Comparison of ENCODE assay signal across 29 mouse cellular contexts in the genomic region with DNA sequence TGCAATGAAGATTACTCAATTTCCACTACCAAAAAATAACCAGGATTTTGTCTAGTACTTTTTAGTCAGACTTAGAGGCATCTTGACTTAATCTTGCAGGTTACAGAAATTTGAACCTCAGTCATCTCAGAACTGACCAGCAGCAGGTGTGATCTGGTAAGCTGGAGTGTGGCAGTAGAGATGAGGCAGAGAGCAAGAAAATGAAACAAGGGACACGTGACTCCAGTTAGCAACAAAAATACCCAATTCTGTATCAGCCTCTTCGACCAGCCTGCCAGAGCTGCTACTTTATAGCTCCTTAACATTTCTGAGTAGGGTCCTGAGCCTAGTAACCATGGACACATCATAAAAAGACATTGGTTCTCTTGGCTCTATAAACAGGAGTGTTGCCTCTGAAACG. TPM values are rescaled to one million over a fixed set of nuclear protein-coding genes. Genes with fewer than 3 reads are reported as not detected.
A peak's percentile ranks its signal among the peaks of the same experiment; 100 is the strongest.
DNase-seq lines count a peak whose midpoint lies in the region; ATAC-seq and TF ChIP-seq lines count a peak whose summit lies in the region.
"Had no signal": no experiment of that assay in that cellular context is flagged by ENCODE, and none has a peak within 500 bp of the region (broad histone marks: within the 10 kb centered on the region; RNA-seq: fewer than 3 reads in every experiment).

No protein-coding gene starts in this region.

- no peak for TF ChIP-seq POLR2A in heart, adult 2 months (IDR thresholded peaks at IDR 0.05; ENCODE audit: insufficient read depth, low read depth, low read length)

- peaks cover 47% of the 10 kb centered on the region for H3K4me1 ChIP-seq in heart, embryonic 10.5 days
- H3K4me1 ChIP-seq in heart, adult 2 months (ENCODE audit: control insufficient read depth, insufficient read depth, low read length), result no peaks in the 10 kb centered on the region
- peaks cover 77% of the 10 kb centered on the region for H3K4me1 ChIP-seq in heart, embryonic 13.5 days
- peaks cover 48% of the 10 kb centered on the region for H3K4me1 ChIP-seq in heart, embryonic 16.5 days (ENCODE audit: control insufficient read depth, insufficient read depth, low read length)
- H3K4me1 ChIP-seq: embryonic facial prominence, embryonic 15.5 days; kidney, embryonic 15.5 days had no signal

- no peak overlapping the region for H3K4me3 ChIP-seq in heart, embryonic 10.5 days
- no peak overlapping the region for H3K4me3 ChIP-seq in heart, adult 2 months
- H3K4me3 ChIP-seq in heart, embryonic 13.5 days, result no peak overlapping the region
- H3K4me3 ChIP-seq in heart, embryonic 16.5 days (ENCODE audit: low read length), result no peak overlapping the region
- H3K4me3 ChIP-seq: embryonic facial prominence, embryonic 12.5 days; embryonic facial prominence, embryonic 15.5 days; erythroblast, embryonic 14.5 days; forebrain, embryonic 12.5 days; forebrain, embryonic 15.5 days; kidney, embryonic 15.5 days had no signal

- H3K9ac ChIP-seq in heart, adult 2 months (ENCODE audit: low read depth, low read length), result no peak overlapping the region
- H3K9ac ChIP-seq in heart, embryonic 13.5 days, result peak overlapping the region; percentile 24; the same call in 1 of the 2 replicates
- no peak overlapping the region for H3K9ac ChIP-seq in heart, embryonic 16.5 days (ENCODE audit: low read length)
- H3K9ac ChIP-seq: embryonic facial prominence, embryonic 12.5 days; embryonic facial prominence, embryonic 15.5 days; forebrain, embryonic 12.5 days; forebrain, embryonic 15.5 days; hindbrain, embryonic 14.5 days; kidney, embryonic 15.5 days had no signal

- H3K79me2 ChIP-seq in heart, adult 2 months (replicated peaks; ENCODE audit: control insufficient read depth, insufficient read depth, low read length), result no peaks in the 10 kb centered on the region; the same call in 1 of the 2 replicates

- H3K4me2 ChIP-seq in heart, embryonic 13.5 days, result no peak overlapping the region
- H3K4me2 ChIP-seq in heart, embryonic 16.5 days (ENCODE audit: low read depth, low read length), result no peak overlapping the region
- H3K4me2 ChIP-seq: embryonic facial prominence, embryonic 12.5 days; embryonic facial prominence, embryonic 15.5 days; forebrain, embryonic 12.5 days; forebrain, embryonic 15.5 days; hindbrain, embryonic 14.5 days; kidney, embryonic 15.5 days had no signal

- WGBS in heart, embryonic 10.5 days, result 54% methylated on average over 3 of the region's 3 CpGs
- 67% methylated on average over 3 of the region's 3 CpGs for WGBS in heart, adult 2 months
- 26% methylated on average over 3 of the region's 3 CpGs for WGBS in heart, embryonic 13.5 days
- 45% methylated on average over 3 of the region's 3 CpGs for WGBS in heart, embryonic 16.5 days

- no peak for TF ChIP-seq EP300 in heart, adult 2 months (IDR thresholded peaks at IDR 0.05; ENCODE audit: insufficient read depth, low read depth, low read length)

- H3K27me3 ChIP-seq in heart, embryonic 10.5 days (ENCODE audit: insufficient read depth, poor library complexity, severe bottlenecking), result no peaks in the 10 kb centered on the region
- H3K27me3 ChIP-seq in heart, adult 2 months (ENCODE audit: control insufficient read depth, insufficient read depth, low read length), result no peaks in the 10 kb centered on the region
- H3K27me3 ChIP-seq in heart, embryonic 13.5 days (replicated peaks), result no peaks in the 10 kb centered on the region
- H3K27me3 ChIP-seq in heart, embryonic 16.5 days (ENCODE audit: control insufficient read depth, insufficient read depth, low read length), result no peaks in the 10 kb centered on the region
- H3K27me3 ChIP-seq: embryonic facial prominence, embryonic 12.5 days; embryonic facial prominence, embryonic 15.5 days; forebrain, embryonic 12.5 days; forebrain, embryonic 15.5 days; kidney, embryonic 15.5 days had no signal

- peaks cover 58% of the 10 kb centered on the region for H3K36me3 ChIP-seq in heart, embryonic 10.5 days
- peaks cover 18% of the 10 kb centered on the region for H3K36me3 ChIP-seq in heart, adult 2 months (ENCODE audit: control insufficient read depth, insufficient read depth, low read length)
- H3K36me3 ChIP-seq in heart, embryonic 13.5 days, result peaks cover 71% of the 10 kb centered on the region
- H3K36me3 ChIP-seq in heart, embryonic 16.5 days (ENCODE audit: control insufficient read depth, insufficient read depth), result peaks cover 25% of the 10 kb centered on the region
- H3K36me3 ChIP-seq: embryonic facial prominence, embryonic 12.5 days; embryonic facial prominence, embryonic 15.5 days; forebrain, embryonic 12.5 days; forebrain, embryonic 15.5 days had no signal

- H3K9me3 ChIP-seq in heart, embryonic 10.5 days, result no peaks in the 10 kb centered on the region
- H3K9me3 ChIP-seq in heart, embryonic 13.5 days, result no peaks in the 10 kb centered on the region
- no peaks in the 10 kb centered on the region for H3K9me3 ChIP-seq in heart, embryonic 16.5 days (replicated peaks; ENCODE audit: control insufficient read depth, low read length)
- H3K9me3 ChIP-seq: embryonic facial prominence, embryonic 12.5 days; embryonic facial prominence, embryonic 15.5 days; forebrain, embryonic 12.5 days; forebrain, embryonic 15.5 days; kidney, embryonic 15.5 days had no signal

- H3K27ac ChIP-seq in heart, embryonic 10.5 days, result peak overlapping the region; percentile 80
- no peak overlapping the region for H3K27ac ChIP-seq in heart, adult 2 months
- H3K27ac ChIP-seq in heart, embryonic 13.5 days (replicated peaks), result peak overlapping the region; percentile 68
- H3K27ac ChIP-seq in heart, embryonic 16.5 days (ENCODE audit: low read length), result peak overlapping the region; percentile 43
- H3K27ac ChIP-seq: embryonic facial prominence, embryonic 12.5 days; embryonic facial prominence, embryonic 15.5 days; forebrain, embryonic 12.5 days; forebrain, embryonic 15.5 days; hindbrain, embryonic 14.5 days; hindbrain, postnatal 0 days; kidney, embryonic 15.5 days had no signal

- no peak for ATAC-seq in heart, embryonic 13.5 days (ENCODE audit: extremely low read depth, insufficient number of reproducible peaks, low FRiP score, low TSS enrichment)
- no peak for ATAC-seq in heart, embryonic 16.5 days (replicated peaks; ENCODE audit: extremely low read depth, insufficient read depth, low FRiP score)
- ATAC-seq: activated CD4-positive, CD25-positive, alpha-beta regulatory T cell, adult 4 months; forebrain, embryonic 15.5 days; hindbrain, postnatal 0 days had no signal

- TF ChIP-seq CTCF in heart, adult 2 months (IDR thresholded peaks at IDR 0.05), result no peak

- DNase-seq in heart, embryonic 10.5 days (ENCODE audit: low spot score), result no peak
- DNase-seq in heart, adult 2 months, result no peak
- DNase-seq in heart, adult 9 months (ENCODE audit: low spot score in 2 of 2), result no peak
- no peak for DNase-seq in heart, postnatal 14 days
- peak; percentile 12 for DNase-seq in induced T-regulatory cell, adult 2 months (ENCODE audit: low read depth)
- no peak for DNase-seq in embryo, embryonic 11 days
- DNase-seq: adrenal gland, adult 8-10 months; adrenal gland, postnatal 25 days; B cell, adult 2 months; cerebellum, adult 11-12 months; cerebellum, adult 8-10 months; cerebellum, postnatal 10 days; cerebellum, postnatal 36 days; gastrocnemius, postnatal 25 days; heart, postnatal 4 days; kidney, adult 11 months; kidney, adult 8-10 months; kidney, postnatal 10 days had no signal

- intact Hi-C loops in heart, adult 2 months (cut with DNase I), result no loop called here
- intact Hi-C loops in heart, postnatal 14 days (cut with DNase I), result no loop called here

RNA-seq across cellular contexts. Expression of a gene that starts 12.5 kb away (rescaled TPM):
- 444 and 807 TPM in 2 replicates for polyA plus RNA-seq in heart, embryonic 10.5 days (2016; fragmentation: Nextera tagmentation; extraction: Ambion mirVana)
- total RNA-seq in heart, adult 2 months (2021), result 100 to 1,000 TPM; 145 to 161 TPM
- 114 and 195 TPM in 2 replicates for polyA plus RNA-seq in heart, adult 2 months (2012; rRNA removed)
- 686 and 787 TPM in 2 replicates for polyA plus RNA-seq in heart, embryonic 13.5 days (2015; fragmentation: Nextera tagmentation; extraction: Ambion mirVana)
- polyA plus RNA-seq in heart, embryonic 16.5 days (2015; fragmentation: Nextera tagmentation; extraction: Ambion mirVana), result 457 and 496 TPM in 2 replicates
- 100 to 1,000 TPM; 135 to 136 TPM for total RNA-seq in heart, postnatal 14 days (2021)
